Mouse (Mus musculus): Measurements from ENCODE around the gene Rab30.
A peak's percentile ranks its signal among the peaks of the same experiment; 100 is the strongest.

GRCm38 (mm10) chr7:92866526-92866925, 125.1 kb downstream of the Rab30 start:
- TF ChIP-seq CTCF (IDR thresholded peaks at IDR 0.05; ENCODE audit: insufficient read depth, low read length) (0 out of 2 replicates have a peak, but pooled peaks have one; percentile 14), POLR2A (IDR thresholded peaks at IDR 0.05; ENCODE audit: borderline replicate concordance, extremely low read depth, low read depth, low read length) (no peak)
